Mouse (Mus musculus) kidney, postnatal 0 days (tissue): ENCODE results near the gene Asb18. TPM values are rescaled to one million over a fixed set of nuclear protein-coding genes. Genes with fewer than 3 reads are reported as not detected.

Source experiments
- ATAC-seq: fragments of 200-750 bp; cut with Nextera tagmentation; replicated peaks from 2 replicates; pipeline ENCODE4 v1.8.0; 2017; ENCODE audit warnings: low read depth, moderate number of reproducible peaks, moderate TSS enrichment, moderate library complexity; ENCODE audit not compliant: low FRiP score
- DNase-seq: peaks from one replicate; pipeline ENCODE4 v3.0.0-alpha.2; 2016; ENCODE audit warnings: low spot score
- H3K27ac ChIP-seq: fragments of 300-500 bp; sonication (generic); 2 replicates; pipeline ENCODE4 v1.5.1; 2014; ENCODE audit warnings: mild to moderate bottlenecking
- H3K27me3 ChIP-seq: fragments of 300-500 bp; sonication (generic); 2 replicates; pipeline ENCODE4 v1.6.1; 2014; ENCODE audit warnings: low read length, mixed read lengths; ENCODE audit not compliant: insufficient read depth
- H3K36me3 ChIP-seq: fragments of 300-500 bp; sonication (generic); 2 replicates; pipeline ENCODE4 v1.6.1; 2014; ENCODE audit warnings: low read length, mixed read lengths; ENCODE audit not compliant: insufficient read depth
- H3K4me1 ChIP-seq: fragments of 300-500 bp; sonication (generic); replicated peaks from 2 replicates; pipeline ENCODE4 v1.6.1; 2014; ENCODE audit warnings: antibody characterized with exemption, low read length, mixed read lengths; ENCODE audit not compliant: insufficient read depth
- H3K4me2 ChIP-seq: fragments of 300-500 bp; sonication (generic); 2 replicates; pipeline ENCODE4 v1.6.1; 2014; ENCODE audit warnings: mild to moderate bottlenecking, low read length, moderate library complexity, mixed read lengths
- H3K4me3 ChIP-seq: fragments of 300-500 bp; sonication (generic); replicated peaks from 2 replicates; pipeline ENCODE4 v1.5.1; 2014; ENCODE audit warnings: low read depth, low read length
- H3K9ac ChIP-seq: fragments of 300-500 bp; sonication (generic); 2 replicates; pipeline ENCODE4 v1.6.1; 2014; ENCODE audit warnings: low read depth, low read length
- H3K9me3 ChIP-seq: fragments of 300-500 bp; sonication (generic); replicated peaks from 2 replicates; pipeline ENCODE4 v1.6.1; 2016; ENCODE audit warnings: low read length, inconsistent platforms, mixed read lengths
- CTCF ChIP-seq: IDR thresholded peaks from 2 replicates; pipeline ENCODE4 v1.5.1; 2016; ENCODE audit warnings: antibody characterized with exemption, low read depth, mild to moderate bottlenecking, moderate library complexity
- WGBS: fragments of 180-500 bp; shearing (Covaris S2); extraction: QIAGEN DNeasy Blood & Tissue Kit; methylation state at CpG from one replicate; pipeline ENCODE4 v1.1.7; 2014; 5-methylcytosine and 5-hydroxymethylcytosine counted together
- polyA plus RNA-seq: library from polyadenylated mRNA; unstranded; fragments of >200 nt; fragmentation: Nextera tagmentation; extraction: Ambion mirVana; gene quantifications from 2 replicates; pipeline ENCODE4 v1.2.1, GENCODE M21; 2015

The Asb18 gene
- polyA plus RNA-seq, 1 experiment from 2014 or later: not detected

DNA sequence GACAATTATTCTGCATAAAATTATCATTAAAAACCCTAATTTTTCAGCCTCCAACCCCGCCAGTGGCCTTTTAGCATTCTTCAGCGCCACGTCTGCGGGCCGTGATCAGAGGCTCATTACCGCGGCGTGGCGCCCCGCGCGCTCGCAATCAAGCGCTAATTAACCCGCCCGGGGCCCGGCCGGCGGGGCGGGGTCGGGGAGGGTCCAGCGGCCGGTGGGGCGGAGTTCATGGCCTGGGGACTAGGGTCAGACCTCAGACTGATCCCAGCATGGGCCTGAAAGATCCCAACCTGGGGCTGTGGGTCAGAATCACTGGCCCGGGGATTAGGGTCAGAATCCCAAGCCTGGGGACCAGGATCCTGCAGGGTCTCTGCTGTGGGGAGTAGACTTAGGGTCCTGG, 22.2 kb downstream of the Asb18 start:
- no peak for ATAC-seq
- DNase-seq: no peak
- 7% methylated on average over 25 of the region's 25 CpGs for WGBS
- 0 out of 2 replicates have a peak, but pooled peaks cover 4% of the 10 kb centered on the region for H3K4me1 ChIP-seq
- H3K4me2 ChIP-seq: peak overlapping the region; percentile 45
- no peaks in the 10 kb centered on the region for H3K36me3 ChIP-seq
- H3K4me3 ChIP-seq: peak overlapping the region; percentile 11; the same call in 1 of the 2 replicates
- no peak overlapping the region for H3K9ac ChIP-seq
- no peak overlapping the region for H3K27ac ChIP-seq
- H3K9me3 ChIP-seq: no peaks in the 10 kb centered on the region
- peaks cover 20% of the 10 kb centered on the region for H3K27me3 ChIP-seq
- TF ChIP-seq CTCF: no peak

- DNase-seq (no peak), ATAC-seq (no peak)
- no peak for TF ChIP-seq CTCF
- Histone ChIP-seq H3K9me3 (no peaks in the 10 kb centered on the region), H3K4me3 (no peak overlapping the region), H3K4me1 (no peaks in the 10 kb centered on the region), H3K36me3 (no peaks in the 10 kb centered on the region), H3K4me2 (no peak overlapping the region), H3K27me3 (no peaks in the 10 kb centered on the region), H3K27ac (no peak overlapping the region), H3K9ac (no peak overlapping the region)
- 90% methylated on average over 8 of the region's 8 CpGs for WGBS
Observed at GRCm38 (mm10) chr1:89977261-89977660, 37.2 kb downstream of the Asb18 start.

DNA sequence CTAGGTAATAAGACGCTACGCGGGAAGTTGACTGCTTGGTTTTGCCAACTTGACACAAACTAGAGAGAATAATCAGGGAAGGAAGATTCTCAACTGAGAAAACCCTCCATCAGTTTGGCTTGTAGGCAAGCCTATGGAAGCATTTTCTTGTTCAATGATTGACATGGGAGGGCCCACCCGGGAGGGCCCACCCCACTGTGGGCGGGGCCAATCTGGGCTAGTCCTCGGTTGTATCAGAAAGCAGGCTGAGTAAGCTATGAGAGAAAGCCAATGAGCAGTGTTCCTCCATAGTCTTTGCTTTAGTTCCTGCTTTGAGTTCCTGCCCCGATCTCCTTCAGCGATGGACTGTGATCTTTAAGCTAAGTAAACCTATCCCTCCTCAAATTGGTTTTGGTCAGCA, 38.1 kb downstream of the Asb18 start:
- Histone ChIP-seq H3K9ac (no peak overlapping the region), H3K27ac (no peak overlapping the region), H3K27me3 (0 out of 2 replicates have a peak, but pooled peaks cover 5% of the 10 kb centered on the region), H3K4me3 (no peak overlapping the region), H3K4me2 (no peak overlapping the region), H3K9me3 (no peaks in the 10 kb centered on the region), H3K4me1 (no peaks in the 10 kb centered on the region), H3K36me3 (no peaks in the 10 kb centered on the region)
- DNase-seq: no peak
- ATAC-seq: no peak
- TF ChIP-seq CTCF: no peak
- WGBS: 79% methylated on average over 8 of the region's 8 CpGs

DNA sequence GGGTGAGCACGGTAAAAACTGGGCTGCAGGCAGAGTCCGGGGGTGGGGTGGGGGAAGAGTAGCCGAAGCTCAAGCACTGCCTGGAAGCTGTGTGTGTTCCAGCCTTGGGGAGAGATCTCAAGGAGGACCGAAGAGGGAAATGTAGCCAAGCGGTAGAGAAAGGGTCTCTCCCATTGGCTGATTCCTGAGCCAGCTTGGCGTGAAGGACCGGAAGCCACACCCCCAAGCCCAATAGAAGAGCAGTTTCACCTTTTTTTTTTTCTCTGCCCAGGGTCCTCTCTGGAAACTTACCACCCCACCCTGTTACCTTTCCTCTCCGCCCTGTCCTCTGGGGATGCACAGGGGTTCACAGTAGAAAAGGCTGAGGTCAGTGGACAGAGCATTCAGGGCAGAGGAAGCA, 39.9 kb downstream of the Asb18 start:
- 78% methylated on average over 8 of the region's 8 CpGs for WGBS
- H3K27me3 ChIP-seq: peaks cover 19% of the 10 kb centered on the region
- H3K27ac ChIP-seq: no peak overlapping the region
- no peaks in the 10 kb centered on the region for H3K36me3 ChIP-seq
- no peak overlapping the region for H3K9ac ChIP-seq
- H3K4me3 ChIP-seq: no peak overlapping the region
- H3K4me2 ChIP-seq: no peak overlapping the region
- DNase-seq (no peak), ATAC-seq (no peak)
- TF ChIP-seq CTCF: no peak
- no peaks in the 10 kb centered on the region for H3K4me1 ChIP-seq
- H3K9me3 ChIP-seq: no peaks in the 10 kb centered on the region

DNA sequence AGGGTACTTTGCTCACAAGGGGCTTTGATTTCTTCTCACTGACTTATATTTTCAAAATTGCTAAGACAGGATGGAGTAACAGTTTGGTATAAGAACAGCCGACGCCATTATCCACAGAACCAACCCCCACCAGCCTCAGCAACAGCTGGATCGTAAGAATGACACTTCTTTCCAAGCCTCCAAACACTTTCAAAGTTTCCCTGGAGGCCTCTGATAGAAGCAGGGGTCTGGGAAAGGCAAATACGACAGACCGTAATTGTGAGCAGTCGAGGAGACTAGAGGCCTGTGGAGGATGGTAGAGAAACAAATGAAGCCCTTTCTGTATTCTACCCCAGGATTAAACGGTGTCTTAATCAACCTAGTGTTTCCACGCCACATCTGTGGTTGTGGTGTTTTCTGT, 42.6 kb downstream of the Asb18 start:
- Histone ChIP-seq H3K27ac (no peak overlapping the region), H3K4me3 (no peak overlapping the region), H3K4me2 (no peak overlapping the region), H3K9ac (no peak overlapping the region), H3K36me3 (no peaks in the 10 kb centered on the region), H3K27me3 (peaks cover 43% of the 10 kb centered on the region), H3K4me1 (peaks cover 2% of the 10 kb centered on the region; the same call in 1 of the 2 replicates), H3K9me3 (no peaks in the 10 kb centered on the region)
- no peak for TF ChIP-seq CTCF
- DNase-seq (no peak), ATAC-seq (no peak)
- WGBS: 42% methylated on average over 8 of the region's 8 CpGs

- WGBS: 70% methylated on average over 4 of the region's 4 CpGs
- no peak overlapping the region for H3K4me2 ChIP-seq
- H3K4me3 ChIP-seq: no peak overlapping the region
- H3K36me3 ChIP-seq: no peaks in the 10 kb centered on the region
- no peak overlapping the region for H3K9ac ChIP-seq
- H3K27ac ChIP-seq: no peak overlapping the region
- H3K4me1 ChIP-seq: peaks cover 2% of the 10 kb centered on the region; the same call in 1 of the 2 replicates
- H3K9me3 ChIP-seq: no peaks in the 10 kb centered on the region
- peaks cover 43% of the 10 kb centered on the region for H3K27me3 ChIP-seq
- no peak for ATAC-seq
- TF ChIP-seq CTCF: no peak
- DNase-seq: no peak
Observed at GRCm38 (mm10) chr1:89969714-89970110, 44.8 kb downstream of the Asb18 start.

- H3K27me3 ChIP-seq: peaks cover 43% of the 10 kb centered on the region
- no peak overlapping the region for H3K4me2 ChIP-seq
Observed at GRCm38 (mm10) chr1:89969072-89969713, 45.3 kb downstream of the Asb18 start.

More at GRCm38 (mm10) chr1:89969072-89969713, 45.3 kb downstream of the Asb18 start:
- H3K36me3 ChIP-seq: no peaks in the 10 kb centered on the region
- no peaks in the 10 kb centered on the region for H3K9me3 ChIP-seq
- no peak overlapping the region for H3K27ac ChIP-seq
- 45% methylated on average over 10 of the region's 10 CpGs for WGBS
- TF ChIP-seq CTCF: no peak
- no peak overlapping the region for H3K9ac ChIP-seq
- no peak for ATAC-seq
- no peak overlapping the region for H3K4me3 ChIP-seq
- peaks cover 2% of the 10 kb centered on the region; the same call in 1 of the 2 replicates for H3K4me1 ChIP-seq
- no peak for DNase-seq
